Mouse (Mus musculus): ENCODE data around the gene Ednra. TPM values are rescaled to one million over a fixed set of nuclear protein-coding genes. Genes with fewer than 3 reads are reported as not detected.
A peak's percentile ranks its signal among the peaks of the same experiment; 100 is the strongest.

The Ednra gene
- polyA plus RNA-seq, 1 experiment from 2014 or later = 11.9 TPM

DNA sequence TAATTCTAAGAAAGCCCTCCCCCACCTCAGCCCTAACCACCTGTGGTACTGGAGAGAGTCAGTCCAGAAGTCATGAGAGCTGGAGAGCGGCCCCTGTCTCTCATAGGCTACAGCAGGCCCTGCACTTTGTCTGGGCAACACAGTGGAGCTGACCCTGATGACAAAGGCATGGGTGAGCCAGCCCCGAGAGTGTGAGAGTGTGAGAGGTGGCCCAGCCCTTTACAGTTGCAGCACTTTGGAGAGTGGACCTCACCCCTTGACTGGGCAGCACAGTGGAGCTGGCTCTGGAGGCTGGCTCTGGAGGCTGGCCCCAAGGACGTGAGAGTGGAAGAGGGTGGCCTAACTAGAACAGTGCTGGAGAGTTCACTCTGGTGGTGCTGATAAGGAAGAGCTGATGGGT lies 20.2 kb upstream of the Ednra start:
- no peaks in the 10 kb centered on the region for H3K9me3 ChIP-seq
- H3K9ac ChIP-seq (replicated peaks) = no peak overlapping the region
- no peaks in the 10 kb centered on the region for H3K4me1 ChIP-seq
- ATAC-seq (ENCODE audit: low FRiP score, low read depth) = no peak
- no peak overlapping the region for H3K27ac ChIP-seq (replicated peaks)
- H3K36me3 ChIP-seq = no peaks in the 10 kb centered on the region
- H3K4me3 ChIP-seq = no peak overlapping the region
- no peaks in the 10 kb centered on the region for H3K27me3 ChIP-seq
- no peak overlapping the region for H3K4me2 ChIP-seq (replicated peaks)
- WGBS = 93% methylated on average over 3 of the region's 3 CpGs

DNA sequence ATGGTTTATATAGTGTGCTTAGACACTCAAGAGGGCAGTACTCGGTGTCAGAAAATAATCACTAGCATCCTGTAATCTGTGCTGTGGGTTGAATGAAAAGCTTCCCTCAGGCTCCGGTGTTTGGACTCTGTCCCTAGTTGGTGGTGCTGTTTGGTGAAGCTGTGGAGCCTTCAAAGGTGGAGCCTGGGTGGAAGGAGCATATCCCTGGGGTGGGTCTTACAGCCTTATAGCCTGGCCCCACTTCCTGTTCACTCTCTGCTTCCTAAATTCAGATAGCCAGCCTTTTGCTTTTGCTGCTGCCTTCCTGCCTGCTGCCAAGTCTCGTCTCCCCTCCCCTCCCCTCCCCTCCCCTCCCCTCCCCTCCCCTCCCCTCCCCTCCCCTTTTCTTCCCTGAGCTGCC lies 18.1 kb upstream of the Ednra start:
- Histone ChIP-seq H3K27me3 (no peaks in the 10 kb centered on the region), H3K9ac (replicated peaks) (no peak overlapping the region), H3K4me3 (no peak overlapping the region), H3K4me1 (no peaks in the 10 kb centered on the region), H3K36me3 (no peaks in the 10 kb centered on the region), H3K9me3 (no peaks in the 10 kb centered on the region), H3K4me2 (replicated peaks) (no peak overlapping the region), H3K27ac (replicated peaks) (no peak overlapping the region)
- WGBS = 79% methylated on average over 2 of the region's 3 CpGs
- no peak for ATAC-seq (ENCODE audit: low FRiP score, low read depth)

DNA sequence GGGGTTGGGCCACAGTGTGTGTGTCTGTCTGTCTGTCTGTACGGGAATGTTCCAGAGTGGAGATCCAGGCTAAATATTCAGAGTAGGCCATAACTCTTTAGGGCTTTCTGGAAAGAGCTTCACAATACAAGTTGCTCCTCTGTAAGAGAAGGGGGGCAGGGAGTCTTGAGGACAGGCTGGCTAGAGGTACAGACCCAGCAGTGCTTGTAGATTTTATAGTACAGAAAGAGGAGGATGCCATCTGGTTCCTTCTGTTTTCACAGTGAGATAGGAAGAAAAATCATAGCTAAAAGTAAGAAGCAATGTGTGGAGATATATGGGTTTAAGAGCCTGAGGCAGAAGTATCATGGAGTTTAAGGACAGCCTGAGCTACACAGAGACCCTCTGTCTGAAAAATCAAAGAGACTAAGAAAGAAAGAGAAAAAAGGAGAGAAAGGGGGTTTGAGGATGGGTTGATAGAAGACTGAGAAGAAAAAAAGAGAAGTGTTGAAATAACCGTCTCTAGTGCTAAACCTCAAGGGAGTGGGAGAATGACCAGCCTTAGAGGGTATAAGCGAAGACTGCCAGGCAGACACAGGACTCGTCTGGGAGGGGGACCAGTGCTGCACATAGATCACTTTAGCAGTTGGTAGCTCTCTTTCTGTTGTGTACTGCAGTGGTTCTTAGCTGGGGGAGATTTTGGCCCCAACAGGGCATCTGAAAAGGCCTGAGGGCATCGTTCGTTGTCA lies 16.9 kb upstream of the Ednra start:
- ATAC-seq (ENCODE audit: low FRiP score, low read depth) = no peak

DNA sequence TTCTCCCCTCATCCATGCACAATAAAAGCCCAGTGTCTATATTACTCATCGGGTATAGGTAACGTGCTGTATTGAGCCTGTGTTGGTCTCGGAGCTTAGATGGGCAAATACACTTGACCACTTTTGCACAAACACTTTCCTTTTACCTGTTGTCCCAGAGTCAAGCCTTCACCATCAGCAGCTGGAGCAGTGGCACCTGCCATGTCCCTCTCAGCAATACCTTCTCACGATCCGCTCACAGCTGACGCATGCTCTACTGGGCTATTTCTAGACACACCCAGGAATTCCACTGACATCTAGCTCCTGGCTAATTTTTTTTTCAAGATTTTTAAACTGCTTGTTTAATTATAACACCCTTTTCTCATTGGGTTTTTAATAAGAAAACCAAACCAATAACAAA lies 14.2 kb upstream of the Ednra start:
- no peaks in the 10 kb centered on the region for H3K27me3 ChIP-seq
- 93% methylated on average over 6 of the region's 6 CpGs for WGBS
- no peaks in the 10 kb centered on the region for H3K36me3 ChIP-seq
- H3K4me3 ChIP-seq = no peak overlapping the region
- H3K4me1 ChIP-seq = no peaks in the 10 kb centered on the region
- no peak overlapping the region for H3K27ac ChIP-seq (replicated peaks)
- H3K9ac ChIP-seq (replicated peaks) = no peak overlapping the region
- no peak for ATAC-seq (ENCODE audit: low FRiP score, low read depth)
- H3K9me3 ChIP-seq = no peaks in the 10 kb centered on the region
- H3K4me2 ChIP-seq (replicated peaks) = no peak overlapping the region

More for the DNA sequence above, 16.9 kb upstream of the Ednra start:
- Histone ChIP-seq H3K4me3 (no peak overlapping the region), H3K36me3 (no peaks in the 10 kb centered on the region), H3K4me2 (replicated peaks) (no peak overlapping the region), H3K4me1 (no peaks in the 10 kb centered on the region), H3K27ac (replicated peaks) (no peak overlapping the region), H3K27me3 (no peaks in the 10 kb centered on the region), H3K9ac (replicated peaks) (no peak overlapping the region), H3K9me3 (no peaks in the 10 kb centered on the region)
- 93% methylated on average over 6 of the region's 6 CpGs for WGBS

- H3K9me3 ChIP-seq = no peaks in the 10 kb centered on the region; the same call in 1 of the 2 replicates
- WGBS = 92% methylated on average over 9 of the region's 9 CpGs
Measured at GRCm38 (mm10) chr8:77737327-77737726, 13.1 kb upstream of the Ednra start.

DNA sequence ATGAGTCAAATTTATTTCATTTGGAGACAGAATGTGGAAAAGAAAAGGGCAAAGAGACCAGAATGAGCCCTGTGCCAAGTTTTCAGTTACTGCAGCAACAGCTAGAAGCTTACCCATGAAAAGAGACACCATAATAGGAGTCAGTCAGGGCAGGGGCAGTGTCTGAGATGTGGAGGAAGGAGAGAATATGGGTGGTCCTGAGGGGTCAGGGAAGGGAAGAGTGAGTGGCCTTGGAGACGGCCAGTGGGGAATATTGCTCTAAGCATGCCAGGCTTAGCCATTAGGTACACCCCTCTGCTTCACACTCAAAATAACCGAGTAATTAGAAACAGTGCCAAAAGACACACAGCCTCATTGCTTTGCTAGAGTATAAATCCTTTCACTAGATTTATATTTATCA lies 9.5 kb upstream of the Ednra start:
- Histone ChIP-seq H3K4me1 (no peaks in the 10 kb centered on the region), H3K36me3 (no peaks in the 10 kb centered on the region), H3K4me3 (no peak overlapping the region), H3K9me3 (no peaks in the 10 kb centered on the region; the same call in 1 of the 2 replicates), H3K4me2 (replicated peaks) (no peak overlapping the region), H3K9ac (replicated peaks) (no peak overlapping the region), H3K27me3 (no peaks in the 10 kb centered on the region), H3K27ac (replicated peaks) (no peak overlapping the region)
- ATAC-seq (ENCODE audit: low FRiP score, low read depth) = no peak
- 68% methylated on average over 2 of the region's 2 CpGs for WGBS

More at GRCm38 (mm10) chr8:77737327-77737726, 13.1 kb upstream of the Ednra start:
- no peaks in the 10 kb centered on the region for H3K4me1 ChIP-seq
- no peaks in the 10 kb centered on the region for H3K27me3 ChIP-seq
- H3K36me3 ChIP-seq = no peaks in the 10 kb centered on the region
- no peak overlapping the region for H3K9ac ChIP-seq (replicated peaks)
- no peak overlapping the region for H3K4me2 ChIP-seq (replicated peaks)
- H3K4me3 ChIP-seq = no peak overlapping the region
- ATAC-seq (ENCODE audit: low FRiP score, low read depth) = no peak
- H3K27ac ChIP-seq (replicated peaks) = no peak overlapping the region

- no peaks in the 10 kb centered on the region for H3K4me1 ChIP-seq
- no peaks in the 10 kb centered on the region for H3K36me3 ChIP-seq
- WGBS = 79% methylated on average over 3 of the region's 3 CpGs
- H3K27me3 ChIP-seq = no peaks in the 10 kb centered on the region
- no peaks in the 10 kb centered on the region; the same call in 1 of the 2 replicates for H3K9me3 ChIP-seq
- H3K27ac ChIP-seq (replicated peaks) = no peak overlapping the region
- ATAC-seq (ENCODE audit: low FRiP score, low read depth) = no peak
- no peak overlapping the region for H3K4me2 ChIP-seq (replicated peaks)
- no peak overlapping the region for H3K9ac ChIP-seq (replicated peaks)
- H3K4me3 ChIP-seq = no peak overlapping the region
Measured at GRCm38 (mm10) chr8:77732964-77733363, 8.7 kb upstream of the Ednra start.

DNA sequence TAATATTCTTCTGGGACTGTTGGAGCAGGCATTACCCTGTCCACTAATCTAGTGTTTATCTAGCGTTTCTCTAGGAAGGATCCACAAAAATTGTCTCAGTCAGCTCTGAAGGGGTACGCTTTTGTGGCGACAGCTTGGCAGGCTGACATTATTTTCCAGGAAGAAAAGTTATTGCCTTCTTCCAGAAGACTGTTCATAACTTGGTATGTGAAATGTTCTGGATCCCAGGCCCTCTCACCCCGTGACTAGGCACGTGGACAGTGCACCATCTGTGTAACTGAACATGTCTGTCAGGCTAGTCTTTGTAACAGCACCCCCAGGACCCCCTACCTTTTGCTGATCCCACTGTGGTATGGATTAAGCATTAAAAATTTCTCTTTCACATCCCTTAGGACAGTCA lies 1.1 kb upstream of the Ednra start:
- Histone ChIP-seq H3K9me3 (no peaks in the 10 kb centered on the region), H3K4me1 (peaks cover 10% of the 10 kb centered on the region; the same call in 1 of the 2 replicates), H3K36me3 (no peaks in the 10 kb centered on the region), H3K4me2 (replicated peaks) (no peak overlapping the region), H3K27ac (replicated peaks) (no peak overlapping the region), H3K9ac (replicated peaks) (no peak overlapping the region), H3K4me3 (no peak overlapping the region), H3K27me3 (no peaks in the 10 kb centered on the region)
- ATAC-seq (ENCODE audit: low FRiP score, low read depth) = no peak
- WGBS = 76% methylated on average over 5 of the region's 5 CpGs

GRCm38 (mm10) chr8:77723534-77724045 lies 674 bp downstream of the Ednra start:
- Histone ChIP-seq H3K27ac (replicated peaks) (0 out of 2 replicates have a peak overlapping the region, but pooled peaks have one; percentile 22), H3K4me1 (peaks cover 10% of the 10 kb centered on the region; the same call in 1 of the 2 replicates), H3K9ac (replicated peaks) (peak overlapping the region; percentile 59), H3K36me3 (no peaks in the 10 kb centered on the region), H3K27me3 (no peaks in the 10 kb centered on the region), H3K4me3 (peak overlapping the region; percentile 51), H3K9me3 (no peaks in the 10 kb centered on the region), H3K4me2 (replicated peaks) (peak overlapping the region; percentile 87)
- WGBS = 0% methylated on average over 16 of the region's 16 CpGs
- peak; percentile 21; the same call in 1 of the 2 replicates for ATAC-seq (ENCODE audit: low FRiP score, low read depth)

GRCm38 (mm10) chr8:77723018-77723417 lies 1.2 kb downstream of the Ednra start:
- H3K4me3 ChIP-seq = no peak overlapping the region; the same call in 1 of the 2 replicates
- H3K9me3 ChIP-seq = no peaks in the 10 kb centered on the region
- peaks cover 10% of the 10 kb centered on the region; the same call in 1 of the 2 replicates for H3K4me1 ChIP-seq
- H3K9ac ChIP-seq (replicated peaks) = no peak overlapping the region
- H3K27me3 ChIP-seq = no peaks in the 10 kb centered on the region
- peak overlapping the region; percentile 87; the same call in 1 of the 2 replicates for H3K4me2 ChIP-seq (replicated peaks)
- no peak for ATAC-seq (ENCODE audit: low FRiP score, low read depth)
- WGBS = 91% methylated on average over 4 of the region's 4 CpGs
- no peak overlapping the region for H3K27ac ChIP-seq (replicated peaks)
- H3K36me3 ChIP-seq = no peaks in the 10 kb centered on the region

DNA sequence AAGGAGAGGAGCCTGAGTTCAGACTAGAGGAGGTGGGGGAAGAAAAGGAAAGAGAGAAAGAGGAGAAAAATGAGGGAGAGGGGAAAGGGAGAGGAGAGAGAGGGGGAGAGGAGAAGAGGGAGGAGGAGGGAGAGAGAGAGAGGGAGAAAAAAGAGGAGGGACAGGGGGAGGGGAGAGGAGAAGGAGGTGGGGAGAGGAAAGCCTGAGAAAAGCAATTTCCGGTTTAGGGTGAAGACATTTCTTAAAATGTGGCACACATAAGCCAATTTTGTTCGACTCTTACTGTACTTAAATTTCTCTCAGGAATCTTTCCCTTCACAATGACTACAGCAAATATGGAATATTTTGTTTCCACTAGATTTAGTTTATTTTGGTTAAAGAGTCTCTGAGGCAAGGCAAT lies 5.3 kb downstream of the Ednra start:
- Histone ChIP-seq H3K9ac (replicated peaks) (no peak overlapping the region), H3K4me1 (peaks cover 7% of the 10 kb centered on the region; the same call in 1 of the 2 replicates), H3K4me3 (no peak overlapping the region), H3K9me3 (no peaks in the 10 kb centered on the region), H3K27ac (replicated peaks) (no peak overlapping the region), H3K4me2 (replicated peaks) (no peak overlapping the region), H3K27me3 (no peaks in the 10 kb centered on the region), H3K36me3 (no peaks in the 10 kb centered on the region)
- ATAC-seq (ENCODE audit: low FRiP score, low read depth) = no peak
- 83% methylated on average over 2 of the region's 2 CpGs for WGBS

DNA sequence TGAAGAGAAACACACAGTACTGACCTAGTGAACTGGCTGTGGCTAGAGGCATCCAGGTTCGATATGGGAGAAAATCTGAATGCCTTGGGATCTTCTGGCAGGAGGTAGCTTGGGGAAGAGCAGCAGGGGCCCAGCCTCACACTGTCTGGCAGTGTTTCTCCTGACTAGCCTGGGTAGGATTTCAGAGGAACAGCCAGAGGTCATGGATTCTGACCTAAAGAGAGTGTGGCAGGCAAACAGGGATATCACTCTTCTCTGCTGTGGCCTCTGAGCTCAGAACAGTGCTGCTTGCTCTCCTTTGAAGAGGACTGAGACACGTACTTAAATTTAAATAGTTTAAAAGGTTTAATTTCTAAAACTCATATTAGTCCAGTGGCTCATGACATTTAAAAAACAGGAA lies 7.2 kb downstream of the Ednra start:
- H3K4me1 ChIP-seq = no peaks in the 10 kb centered on the region
- no peaks in the 10 kb centered on the region for H3K9me3 ChIP-seq
- H3K27me3 ChIP-seq = no peaks in the 10 kb centered on the region
- H3K9ac ChIP-seq (replicated peaks) = no peak overlapping the region
- 63% methylated on average over 2 of the region's 2 CpGs for WGBS
- no peak overlapping the region for H3K4me2 ChIP-seq (replicated peaks)
- H3K27ac ChIP-seq (replicated peaks) = no peak overlapping the region
- ATAC-seq (ENCODE audit: low FRiP score, low read depth) = no peak
- no peaks in the 10 kb centered on the region for H3K36me3 ChIP-seq
- no peak overlapping the region for H3K4me3 ChIP-seq
